Mouse (Mus musculus) CD4-positive, CD25-positive, alpha-beta regulatory T cell, adult 2 months (primary cell): ENCODE measurements at regions not wholly inside any gene's neighbourhood (a gene's known extent, or its start where the extent isn't known, plus 50 kb on each side); places are given as distances from the start of the nearest gene placed in this dataset.

Source experiments
- DNase-seq: peaks from one replicate; pipeline ENCODE4 v3.0.0-alpha.2; 2012; ENCODE audit warnings: low read depth, low spot score

GRCm38 (mm10) chr10:21218431-21218830, 57.6 kb upstream of the Myb start:
- no peak for DNase-seq

- no peak for DNase-seq
These were observed 60.0 kb upstream of the Myb start for GRCm38 (mm10) chr10:21220795-21221194.

GRCm38 (mm10) chr10:21221290-21221926, 60.6 kb upstream of the Myb start:
- DNase-seq, result no peak

GRCm38 (mm10) chr10:21222104-21223034, 61.6 kb upstream of the Myb start:
- DNase-seq, result peak; percentile 48

- DNase-seq, result peak; percentile 39
These were observed 62.5 kb upstream of the Myb start for GRCm38 (mm10) chr10:21223104-21223910.

GRCm38 (mm10) chr10:21224229-21224628, 63.4 kb upstream of the Myb start:
- peak; percentile 60 for DNase-seq

- peak; percentile 30 for DNase-seq
These were observed 65.4 kb upstream of the Myb start for GRCm38 (mm10) chr10:21226210-21226609.

GRCm38 (mm10) chr10:21227764-21228163, 67.0 kb upstream of the Myb start:
- DNase-seq, result no peak

- DNase-seq, result no peak
These were observed 67.2 kb upstream of the Hbs1l start for GRCm38 (mm10) chr10:21228557-21228956.

- DNase-seq, result peak; percentile 85
These were observed 60.6 kb upstream of the Hbs1l start for GRCm38 (mm10) chr10:21235172-21235571.

- DNase-seq, result no peak
These were observed 58.8 kb upstream of the Hbs1l start for GRCm38 (mm10) chr10:21237000-21237399.

- DNase-seq, result no peak
These were observed 56.3 kb upstream of the Hbs1l start for GRCm38 (mm10) chr10:21239451-21239850.

GRCm38 (mm10) chr10:21241557-21242222, 54.1 kb upstream of the Hbs1l start:
- no peak for DNase-seq

GRCm38 (mm10) chr10:21242471-21243231, 53.1 kb upstream of the Hbs1l start:
- DNase-seq, result no peak

- peak; percentile 15 for DNase-seq
These were observed 50.8 kb upstream of the Hbs1l start for GRCm38 (mm10) chr10:21244849-21245453.

- no peak for DNase-seq
These were observed 50.2 kb upstream of the Hbs1l start for GRCm38 (mm10) chr10:21245558-21245957.
